Mouse (Mus musculus) cerebellum, adult 18-20 months (tissue): ENCODE results near the gene Katnbl1.
"Not testable (repeated sequence)": the region's sequence is repeated elsewhere in the genome, so short reads cannot be mapped to it uniquely, and the experiment has no call there.

Source experiments
- DNase-seq, 2 experiments: peaks; one replicate each; pipeline ENCODE4 v3.0.0; 2021

The Katnbl1 gene

DNA sequence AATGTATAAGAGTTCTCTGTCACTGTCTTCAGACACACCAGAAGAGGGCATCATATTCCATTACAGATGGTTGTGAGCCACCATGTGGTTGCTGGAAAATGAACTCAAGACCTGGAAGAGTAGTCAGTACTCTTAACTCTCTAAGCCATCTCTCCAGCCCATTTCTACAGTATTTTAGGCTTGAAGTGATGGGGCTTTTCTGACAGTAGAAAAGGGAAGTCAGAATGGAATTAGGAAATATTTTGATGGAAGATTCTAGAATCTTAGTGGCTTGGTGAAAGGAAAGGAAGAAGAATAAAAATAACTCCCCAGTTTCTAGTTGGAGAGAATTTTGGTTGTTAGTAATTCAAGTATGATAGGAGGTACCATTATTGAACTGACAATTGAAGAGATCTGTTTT lies 14.9 kb downstream of the Katnbl1 start:
- DNase-seq = no peak

DNA sequence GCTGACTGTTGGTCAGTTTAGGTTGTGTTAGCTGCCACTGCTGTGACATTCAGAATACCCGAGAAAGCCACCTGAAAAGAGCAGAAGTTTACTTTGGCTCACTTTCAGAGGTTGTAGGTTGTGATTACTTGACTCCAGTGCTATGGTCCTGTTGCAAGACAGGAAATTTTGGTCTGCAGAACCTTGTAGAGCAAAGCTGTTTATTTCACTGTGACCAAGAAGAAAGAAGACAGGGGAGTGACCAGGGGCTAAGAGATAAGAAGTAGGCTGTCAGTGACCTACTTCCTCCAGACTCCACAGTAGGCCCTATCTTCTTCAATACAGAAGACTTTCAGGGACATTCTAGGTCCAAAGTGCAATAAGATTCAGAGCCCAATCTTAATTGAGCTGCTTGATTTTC lies 17.6 kb downstream of the Katnbl1 start:
- DNase-seq = no peak

DNA sequence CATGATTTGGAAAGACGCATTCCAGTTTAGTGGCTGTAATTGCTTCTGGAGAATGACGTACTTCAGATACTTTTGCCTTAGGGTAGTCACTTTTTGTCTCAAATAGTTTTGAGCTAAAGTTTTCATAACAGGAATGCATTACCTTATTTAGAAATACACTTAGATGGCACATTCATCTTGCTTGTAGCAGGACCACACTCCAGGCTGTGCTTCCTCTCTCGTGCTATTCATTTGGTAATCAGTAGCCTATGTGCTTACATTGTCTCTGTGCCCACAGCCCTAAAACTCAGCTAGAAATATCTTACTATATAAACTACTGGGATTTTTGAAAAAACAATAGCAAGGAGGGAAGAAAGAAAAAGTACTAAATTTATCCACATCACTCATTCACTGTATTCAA lies 28.0 kb downstream of the Katnbl1 start:
- DNase-seq = no peak

DNA sequence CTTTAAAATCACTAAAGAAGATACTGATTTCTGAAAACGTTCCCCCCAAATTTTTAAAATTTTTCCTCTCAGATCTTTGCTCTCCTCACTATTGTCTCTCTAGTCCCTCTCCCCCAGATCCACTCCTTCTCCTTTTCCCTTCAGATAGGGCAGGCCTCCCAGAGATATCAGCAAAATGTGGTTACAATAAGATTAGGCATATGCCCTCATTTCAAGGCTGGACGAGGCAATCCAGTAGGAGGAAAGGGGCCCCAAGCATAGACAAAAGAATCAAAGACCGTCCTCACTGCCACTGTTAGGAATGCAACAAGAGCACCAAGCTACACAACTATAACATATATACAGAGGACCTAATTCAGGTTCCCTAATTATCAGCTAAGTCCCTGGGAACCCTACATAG lies 46.3 kb downstream of the Katnbl1 start:
- no peak for DNase-seq

DNA sequence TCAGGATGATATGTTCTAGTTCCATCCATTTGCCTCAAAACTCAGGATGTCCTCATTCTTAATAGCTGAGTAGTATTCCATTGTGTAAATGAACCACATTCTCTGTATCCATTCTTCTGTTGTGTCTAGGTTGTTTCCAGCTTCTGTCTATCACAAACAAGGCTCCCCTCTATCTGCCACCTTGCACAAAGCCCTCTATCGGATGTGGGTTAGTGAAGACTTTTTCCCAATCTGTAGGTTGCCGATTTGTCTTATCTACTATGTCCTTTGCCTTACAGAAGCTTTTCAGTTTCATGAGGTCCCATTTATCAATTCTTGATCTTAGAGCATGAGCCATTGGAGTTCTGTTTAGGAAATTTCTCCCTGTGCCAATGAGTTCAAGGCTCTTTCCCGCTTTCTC lies 49.5 kb downstream of the Katnbl1 start:
- not testable (repeated sequence) for DNase-seq

DNA sequence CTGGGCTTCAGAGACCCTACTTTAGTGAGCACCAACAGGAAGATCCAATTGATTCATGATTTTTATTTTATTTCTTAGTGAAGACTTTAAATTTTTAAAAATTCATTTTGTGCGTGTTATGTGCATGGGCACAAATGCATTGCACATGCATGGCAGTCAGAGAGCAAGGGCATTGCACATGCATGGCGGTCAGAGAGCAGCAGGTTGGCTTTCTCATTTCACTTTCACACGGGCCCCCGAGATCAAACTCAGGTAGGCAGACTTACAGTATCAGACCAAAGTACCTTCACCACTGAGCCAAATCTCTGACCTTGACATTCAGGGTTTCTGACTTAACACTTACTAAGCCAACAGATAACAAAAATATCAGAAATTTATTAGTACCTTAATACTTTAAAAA lies 50.7 kb downstream of the Katnbl1 start:
- no peak for DNase-seq

DNA sequence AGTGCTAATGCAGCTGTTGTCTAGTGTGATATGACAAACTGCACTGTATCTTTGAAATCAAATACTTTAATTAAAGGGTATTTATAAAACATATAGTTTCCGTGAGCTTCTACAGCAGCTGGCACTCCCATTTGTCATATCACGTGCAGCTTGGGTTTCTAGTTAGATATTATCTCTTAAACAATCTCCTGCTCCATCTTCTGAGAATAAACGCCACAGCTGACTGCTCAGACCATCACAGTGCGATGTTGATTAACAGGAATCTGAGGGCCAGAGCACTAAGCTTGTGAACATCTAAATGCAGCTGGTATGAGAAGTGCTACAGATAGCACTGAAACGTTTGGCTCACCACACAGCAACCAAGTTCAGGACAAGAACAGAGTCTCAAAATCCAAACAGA lies 51.4 kb downstream of the Katnbl1 start:
- DNase-seq = no peak

DNA sequence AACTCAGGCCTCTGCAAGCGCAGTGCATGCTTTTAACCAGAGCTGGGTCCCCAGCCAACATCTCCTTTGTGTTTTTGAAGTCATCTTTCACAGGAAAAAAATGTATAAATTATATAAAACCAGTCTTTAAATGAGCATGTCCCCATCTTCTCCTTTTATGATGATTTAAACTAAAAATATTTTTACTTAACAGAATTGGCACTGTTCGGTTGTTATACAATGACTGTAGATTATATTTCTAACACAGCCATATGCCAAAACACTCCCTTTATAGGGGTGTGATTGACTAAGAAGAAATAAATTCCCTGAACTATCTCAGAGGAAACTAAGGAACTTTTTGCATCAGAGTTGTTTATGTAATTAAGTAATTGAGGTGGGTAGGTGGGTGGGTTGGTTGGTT lies 53.5 kb downstream of the Katnbl1 start:
- no peak for DNase-seq

DNA sequence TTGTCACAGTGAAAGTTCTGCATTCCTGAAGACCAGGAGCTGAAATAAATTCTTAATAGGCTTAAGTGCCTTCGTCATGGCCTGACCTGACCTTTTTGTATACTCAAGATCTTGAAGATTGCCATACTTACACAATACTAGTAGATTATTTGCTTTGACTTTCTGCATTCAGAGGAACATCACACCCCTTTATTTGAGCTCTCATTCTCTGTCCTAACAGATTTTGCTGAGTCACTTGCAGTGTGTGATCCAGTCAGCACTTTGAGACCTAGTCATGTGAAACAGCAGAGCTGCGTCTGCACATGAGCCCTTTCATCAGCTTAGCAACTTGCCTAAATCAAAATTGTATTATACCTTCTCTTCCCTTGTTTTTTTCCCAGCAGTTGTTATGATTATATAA lies 54.3 kb downstream of the Katnbl1 start:
- no peak for DNase-seq

DNA sequence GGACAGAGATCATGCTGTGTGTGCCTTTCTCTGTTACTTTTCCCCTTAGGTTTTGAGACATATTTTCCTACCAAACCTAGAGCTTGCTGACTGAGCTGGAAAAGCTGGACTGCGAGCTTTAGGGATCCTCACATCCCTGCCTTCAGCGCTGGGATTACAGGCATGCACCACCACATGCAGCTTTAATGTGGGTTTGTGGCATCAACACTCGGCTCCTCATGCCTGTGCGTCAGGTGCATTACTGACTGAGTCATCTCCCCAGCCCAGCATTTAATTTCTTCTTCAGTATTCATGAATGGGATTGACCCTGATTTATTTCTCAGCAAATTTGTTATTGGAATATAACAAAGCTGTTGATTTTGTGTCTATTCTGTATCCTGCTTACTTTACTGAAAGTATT lies 57.3 kb downstream of the Katnbl1 start:
- DNase-seq = no peak

DNA sequence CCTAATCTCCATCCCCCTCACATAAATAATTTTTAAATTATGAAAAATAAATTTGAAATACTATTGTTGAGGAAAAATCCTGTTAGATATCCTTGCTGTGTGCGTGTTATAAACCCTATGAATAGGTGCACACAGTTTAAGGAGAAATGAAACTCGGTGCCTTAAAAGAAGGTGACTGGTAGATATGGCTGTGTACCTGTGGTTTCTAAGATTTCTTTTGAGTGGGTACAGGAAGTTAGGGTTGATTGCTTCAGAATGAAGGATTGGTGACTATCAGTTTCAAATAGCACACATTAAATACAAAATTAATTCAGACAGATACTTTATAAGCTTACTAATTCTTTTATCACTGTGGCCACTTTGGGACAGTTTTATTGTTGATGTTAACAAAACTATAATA lies 58.6 kb downstream of the Katnbl1 start:
- DNase-seq = no peak

DNA sequence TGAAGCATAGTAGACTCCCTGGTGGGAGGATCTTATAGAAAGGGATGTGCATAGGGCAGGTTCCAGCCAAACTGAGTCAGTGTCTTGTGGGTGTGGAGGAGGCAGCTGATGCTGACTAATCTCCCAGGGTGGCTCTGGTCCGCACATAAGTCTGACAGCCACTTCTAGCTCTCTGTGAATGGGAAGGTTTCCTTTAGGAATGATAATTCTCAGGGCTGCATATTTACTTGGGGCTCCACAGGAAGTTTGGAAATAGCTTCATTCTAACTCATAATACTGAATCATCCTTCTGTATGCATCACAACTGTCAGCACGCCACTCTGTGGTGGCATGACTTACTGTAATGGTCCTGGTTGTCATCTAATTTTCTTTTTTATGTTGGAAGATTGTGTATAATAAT lies 64.5 kb downstream of the Katnbl1 start:
- DNase-seq = no peak

DNA sequence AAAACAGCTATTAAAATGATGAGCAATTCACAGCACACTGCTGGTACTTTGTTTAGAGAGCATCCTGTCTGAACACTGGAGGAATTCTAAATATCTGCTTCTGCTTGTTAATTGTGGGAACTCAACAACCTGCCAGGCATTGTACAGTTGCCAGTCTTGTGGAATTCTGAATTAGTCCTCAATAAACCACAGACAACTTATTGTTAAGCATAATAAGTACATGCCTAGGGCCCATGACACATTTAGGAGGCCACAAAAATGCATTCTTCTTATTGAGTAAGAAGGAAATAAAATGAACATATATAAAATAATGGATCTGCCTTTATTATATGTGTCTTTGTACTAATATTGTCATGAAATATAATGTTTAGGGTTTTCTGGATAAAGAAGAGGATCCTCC lies 66.5 kb downstream of the Katnbl1 start:
- no peak for DNase-seq

DNA sequence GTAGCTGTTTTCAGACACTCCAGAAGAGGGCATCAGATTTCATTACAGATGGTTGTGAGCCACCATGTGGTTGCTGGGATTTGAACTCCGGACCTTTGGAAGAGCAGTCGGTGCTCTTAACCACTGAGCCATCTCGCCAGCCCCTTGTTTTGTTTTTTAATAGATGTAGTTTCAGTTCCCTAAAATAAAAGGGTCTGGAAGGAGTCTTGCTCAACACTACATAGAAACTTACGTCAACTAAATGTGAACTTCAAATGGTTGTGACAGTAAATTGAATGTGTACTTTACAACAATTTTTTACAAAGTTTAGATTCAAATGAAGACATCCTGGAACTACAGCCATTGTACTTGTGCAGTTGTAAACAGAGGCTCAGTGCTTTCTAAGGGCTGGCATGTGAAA lies 69.0 kb downstream of the Katnbl1 start:
- DNase-seq = not testable (repeated sequence)

DNA sequence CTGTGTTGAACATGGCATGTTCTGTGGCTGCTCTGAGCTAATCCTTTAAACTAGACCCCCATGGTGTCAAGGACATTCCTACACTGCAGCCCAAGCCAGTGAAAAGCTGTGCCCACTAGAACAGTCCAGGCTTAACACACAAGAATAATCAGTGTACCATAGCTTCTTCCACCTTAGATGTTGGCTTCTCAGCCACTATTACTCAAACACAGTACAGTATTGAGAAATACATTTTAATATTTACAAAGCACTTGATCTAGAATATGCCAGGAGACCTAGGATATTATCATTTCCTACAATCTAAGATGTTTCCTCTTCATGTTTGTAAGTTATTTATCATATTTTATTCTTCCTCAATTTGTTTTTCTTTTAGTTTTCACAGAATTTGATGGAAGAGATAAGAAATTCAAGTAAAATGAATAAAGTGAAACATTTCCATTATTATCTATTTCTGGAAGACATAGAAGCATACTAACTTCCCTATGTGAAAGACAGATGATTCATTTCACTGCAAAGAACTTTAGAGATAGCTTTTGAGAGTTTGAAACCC lies 69.6 kb downstream of the Katnbl1 start:
- no peak for DNase-seq

DNA sequence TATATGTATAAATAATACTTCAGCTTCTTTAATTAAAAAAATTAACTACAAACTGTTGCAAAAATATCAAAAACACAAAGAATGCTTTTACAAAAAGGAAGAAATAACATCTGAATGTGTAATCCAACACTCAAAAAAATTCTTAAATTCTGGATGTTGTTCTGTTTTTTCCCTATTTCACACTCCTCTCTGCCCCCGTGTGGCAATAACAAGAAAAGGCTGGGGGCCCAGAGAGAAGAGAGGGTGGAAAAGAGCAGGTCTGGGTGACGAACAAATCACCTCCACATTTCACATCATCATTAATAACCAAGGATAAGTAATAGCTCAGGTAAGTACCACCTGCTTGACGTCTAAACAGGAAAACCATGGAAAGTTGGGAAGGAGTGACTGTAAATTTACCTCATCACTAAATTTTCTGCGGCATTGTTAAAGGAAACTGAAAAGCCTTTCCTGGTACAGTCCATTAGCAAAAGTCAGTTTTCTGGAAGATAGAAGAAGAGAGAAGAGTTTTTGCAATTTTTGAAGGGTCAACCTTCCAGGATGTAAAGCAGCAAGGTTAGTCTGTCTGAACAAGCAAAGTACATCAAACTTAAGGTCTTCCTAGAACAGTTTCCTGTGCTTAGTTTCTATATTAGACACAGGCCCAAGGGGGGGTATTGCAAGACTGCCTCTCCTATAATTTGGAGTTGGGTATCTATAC lies 70.7 kb downstream of the Katnbl1 start:
- peak; percentile 16 to 27 for DNase-seq

DNA sequence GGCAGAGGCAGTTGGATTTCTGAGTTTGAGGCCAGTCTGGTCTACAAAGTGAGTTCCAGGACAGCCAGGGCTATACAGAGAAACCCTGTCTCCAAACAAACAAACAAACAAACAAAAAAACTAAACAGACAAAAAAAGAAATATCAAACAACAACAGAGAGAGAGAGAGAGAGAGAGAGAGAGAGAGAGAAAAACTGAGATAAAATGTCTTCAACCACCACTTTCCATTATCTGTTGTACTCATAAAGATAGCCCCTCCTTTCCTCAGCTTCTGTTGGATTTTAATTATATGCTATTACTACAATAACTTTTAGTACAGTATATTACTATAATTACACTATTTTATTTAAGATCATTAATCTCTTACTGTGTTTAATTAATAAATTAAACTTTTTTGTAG lies 73.5 kb downstream of the Katnbl1 start:
- DNase-seq = not testable (repeated sequence)

DNA sequence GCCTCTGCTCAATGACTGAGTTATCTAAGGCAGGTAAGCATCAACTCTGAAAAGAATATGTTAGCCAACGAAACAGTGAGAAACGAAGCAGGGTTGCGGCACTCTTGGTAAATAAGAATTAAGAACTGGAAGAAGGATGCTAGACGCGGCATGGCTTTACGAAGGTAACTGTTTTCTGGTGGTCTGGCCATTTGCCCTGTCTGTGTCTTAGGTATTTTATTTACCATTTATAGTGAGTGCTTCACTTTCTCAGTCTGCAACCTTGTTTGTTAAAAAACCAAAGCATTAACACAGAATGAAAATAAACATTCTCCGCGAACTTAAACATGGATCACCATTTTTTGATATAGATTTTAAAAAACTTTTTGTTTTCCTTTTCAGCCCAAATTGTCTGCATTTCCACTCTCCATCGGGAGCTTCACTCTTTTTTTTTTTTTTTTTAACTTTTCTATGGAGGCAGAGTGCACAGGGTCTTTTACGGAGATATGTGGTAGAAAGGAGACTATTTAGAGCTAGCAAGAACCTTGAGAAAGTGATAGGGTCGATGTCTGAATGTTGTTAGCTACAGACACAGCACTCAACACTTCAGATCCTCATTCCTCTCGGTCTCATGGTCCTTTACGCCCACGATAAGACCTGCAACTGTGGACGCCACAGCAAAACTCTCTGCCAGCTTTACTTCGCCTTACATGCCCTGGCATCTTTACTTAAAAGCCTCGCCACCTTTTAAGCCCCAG lies 75.3 kb downstream of the Katnbl1 start:
- no peak for DNase-seq

DNA sequence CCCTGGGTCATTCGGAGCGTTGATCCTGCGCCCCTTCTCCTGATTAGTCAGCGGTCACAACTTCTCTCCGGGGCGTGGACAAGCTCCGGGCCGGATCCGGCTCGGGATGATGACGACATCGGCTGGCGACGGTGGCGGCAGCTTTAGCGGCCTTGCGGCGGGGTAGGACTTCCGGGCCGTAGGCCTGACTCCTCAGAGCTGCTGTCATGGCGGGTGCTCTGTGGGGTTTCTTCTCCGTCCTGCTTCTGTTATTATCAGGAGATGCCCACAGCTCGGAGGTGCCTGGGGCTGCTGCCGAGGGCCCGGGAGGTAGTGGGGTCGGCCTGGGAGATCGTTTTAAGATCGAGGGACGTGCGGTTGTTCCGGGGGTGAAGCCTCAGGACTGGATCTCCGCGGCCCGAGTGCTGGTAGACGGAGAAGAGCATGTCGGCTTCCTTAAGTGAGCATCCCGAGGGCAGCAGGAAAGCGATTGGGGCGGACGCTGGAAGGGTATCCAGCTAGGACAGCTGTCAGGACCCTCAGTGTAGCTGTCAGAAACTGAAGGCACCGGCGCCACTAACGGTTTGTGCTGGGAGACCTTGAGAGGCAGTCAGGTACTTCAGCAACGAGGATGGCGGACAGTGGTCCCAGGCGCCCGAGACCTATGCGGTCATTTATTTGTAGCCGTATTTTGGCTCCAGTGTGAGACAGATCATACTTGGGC lies 76.0 kb downstream of the Katnbl1 start, which contains the start of gene Emc7:
Gene Emc7, plus strand, starts transcription at position 136 of the 703 bp plus-strand sequence.
- DNase-seq = peak; percentile 98

DNA sequence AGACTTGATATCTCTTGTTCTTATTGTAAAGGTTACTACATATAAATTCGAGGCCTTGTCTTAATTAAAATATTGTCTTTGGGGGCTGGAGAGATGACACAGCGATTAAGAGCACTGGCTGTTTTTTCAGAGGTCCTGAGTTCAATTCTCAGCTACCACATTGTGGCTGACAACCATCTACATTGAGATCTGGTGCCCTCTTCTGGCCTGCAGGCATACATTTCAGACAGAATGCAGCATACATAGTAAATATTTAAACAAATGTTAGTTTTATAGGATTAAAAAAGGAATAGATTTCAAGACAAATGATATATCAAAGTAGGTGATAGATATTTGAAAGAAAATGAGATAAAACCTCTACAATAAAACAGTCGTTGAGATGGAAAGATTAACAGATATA lies 81.5 kb downstream of the Katnbl1 start:
- no peak for DNase-seq
